Mouse (Mus musculus): ENCODE data around the gene Unc5c. TPM values are rescaled to one million over a fixed set of nuclear protein-coding genes. Genes with fewer than 3 reads are reported as not detected.

The Unc5c gene
- polyA plus RNA-seq, 1 experiment from 2014 or later = 9.1 TPM

DNA sequence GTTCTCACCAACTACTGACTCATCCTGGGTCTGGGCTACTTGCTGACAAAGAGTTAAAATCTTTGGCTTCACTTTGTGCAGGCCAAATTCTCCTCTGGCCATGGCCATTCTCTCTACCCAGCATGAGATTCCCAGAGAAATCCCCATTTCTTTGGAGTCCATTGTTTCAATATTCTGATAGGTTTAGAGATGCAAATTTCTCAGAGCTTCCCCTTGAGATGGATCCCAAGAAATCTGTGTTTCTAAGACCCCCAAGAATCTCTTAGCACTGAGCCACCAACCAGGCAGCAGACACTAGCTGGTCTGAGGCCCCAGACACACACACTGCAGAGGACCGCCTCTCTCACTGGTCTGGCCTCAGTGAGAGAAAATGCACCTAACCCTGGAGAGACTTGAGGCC, 384.2 kb downstream of the Unc5c start:
- ATAC-seq (ENCODE audit: insufficient read depth, low FRiP score, low read depth) = no peak
- H3K4me1 ChIP-seq = no peaks in the 10 kb centered on the region
- no peak overlapping the region for H3K4me2 ChIP-seq
- H3K36me3 ChIP-seq = no peaks in the 10 kb centered on the region
- H3K27me3 ChIP-seq (replicated peaks) = no peaks in the 10 kb centered on the region
- no peak overlapping the region for H3K4me3 ChIP-seq (replicated peaks)
- 81% methylated on average over 1 of the region's 1 CpGs for WGBS
- H3K27ac ChIP-seq = no peak overlapping the region
- no peaks in the 10 kb centered on the region for H3K9me3 ChIP-seq
- no peak overlapping the region for H3K9ac ChIP-seq

DNA sequence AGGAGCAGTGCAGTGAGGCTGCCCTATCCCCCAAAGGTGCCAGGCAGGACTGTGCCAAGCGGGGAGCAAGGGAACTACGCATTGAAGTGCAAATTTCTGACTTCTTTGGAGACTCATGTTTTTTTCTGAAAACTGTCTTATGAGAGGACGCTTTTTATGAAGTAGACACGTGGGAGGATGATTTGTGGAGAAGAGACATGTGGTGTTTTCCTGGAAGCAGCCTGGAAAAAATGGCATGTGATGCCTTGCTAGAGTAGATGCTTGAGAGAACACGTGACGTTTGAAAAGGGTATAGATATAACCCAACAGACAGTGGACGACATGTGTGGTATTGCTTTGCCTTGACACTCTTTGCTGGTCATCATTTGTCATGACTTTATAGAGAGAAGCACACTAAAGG, 385.1 kb downstream of the Unc5c start:
- no peaks in the 10 kb centered on the region for H3K36me3 ChIP-seq
- H3K4me2 ChIP-seq = no peak overlapping the region
- 77% methylated on average over 7 of the region's 7 CpGs for WGBS
- H3K9ac ChIP-seq = no peak overlapping the region
- H3K27ac ChIP-seq = no peak overlapping the region
- no peaks in the 10 kb centered on the region for H3K4me1 ChIP-seq
- no peak for ATAC-seq (ENCODE audit: insufficient read depth, low FRiP score, low read depth)
- no peaks in the 10 kb centered on the region for H3K9me3 ChIP-seq
- no peaks in the 10 kb centered on the region for H3K27me3 ChIP-seq (replicated peaks)
- H3K4me3 ChIP-seq (replicated peaks) = no peak overlapping the region

DNA sequence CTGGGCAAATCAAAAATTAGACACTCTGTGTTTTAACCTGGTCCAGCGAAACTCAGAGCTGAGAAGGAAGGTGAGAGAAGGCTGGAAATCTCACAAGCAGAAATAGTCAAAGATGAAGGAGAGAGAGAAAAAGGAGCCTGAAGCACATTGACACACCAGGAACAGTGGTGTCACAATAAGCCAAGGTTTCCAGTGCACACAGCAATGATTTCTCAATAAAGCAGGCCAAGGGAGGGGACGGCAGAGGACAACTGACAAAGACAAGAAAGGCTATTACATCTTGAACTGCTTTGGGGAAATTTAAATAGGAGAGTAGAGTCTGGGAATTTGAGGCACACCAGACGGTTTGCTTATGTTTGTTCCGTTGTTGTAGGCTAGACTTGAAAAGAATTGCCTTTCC, 389.3 kb downstream of the Unc5c start:
- no peak for ATAC-seq (ENCODE audit: insufficient read depth, low FRiP score, low read depth)
- WGBS = 83% methylated on average over 4 of the region's 4 CpGs
- H3K27me3 ChIP-seq (replicated peaks) = no peaks in the 10 kb centered on the region

DNA sequence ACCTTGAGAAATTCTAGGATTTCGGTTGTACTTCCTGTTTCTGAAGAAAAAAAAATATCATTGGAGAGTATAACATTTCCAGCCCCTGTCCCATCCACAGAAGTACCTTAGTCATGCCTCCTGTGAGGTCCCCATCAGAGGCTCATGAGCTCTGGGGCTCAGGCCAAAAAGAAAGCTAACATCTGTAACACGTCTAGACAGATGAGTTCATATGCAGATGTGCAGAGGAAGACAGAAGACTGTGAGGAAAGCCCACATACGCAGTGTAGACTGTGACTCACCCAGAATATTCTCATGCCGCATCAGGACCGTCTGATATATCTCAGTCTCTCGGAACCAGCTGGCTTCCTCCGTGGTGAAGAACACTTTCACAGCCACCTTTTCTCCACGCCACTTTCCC, 392.1 kb downstream of the Unc5c start:
- H3K4me1 ChIP-seq = no peaks in the 10 kb centered on the region
- no peak overlapping the region for H3K9ac ChIP-seq
- no peaks in the 10 kb centered on the region for H3K27me3 ChIP-seq (replicated peaks)
- no peak for ATAC-seq (ENCODE audit: insufficient read depth, low FRiP score, low read depth)
- H3K4me2 ChIP-seq = no peak overlapping the region
- H3K36me3 ChIP-seq = no peaks in the 10 kb centered on the region
- H3K4me3 ChIP-seq (replicated peaks) = no peak overlapping the region
- H3K9me3 ChIP-seq = no peaks in the 10 kb centered on the region
- no peak overlapping the region for H3K27ac ChIP-seq
- WGBS = 77% methylated on average over 8 of the region's 8 CpGs

More for the DNA sequence above, 389.3 kb downstream of the Unc5c start:
- no peak overlapping the region for H3K4me3 ChIP-seq (replicated peaks)
- no peaks in the 10 kb centered on the region for H3K4me1 ChIP-seq
- no peak overlapping the region for H3K9ac ChIP-seq
- no peaks in the 10 kb centered on the region for H3K36me3 ChIP-seq
- no peak overlapping the region for H3K27ac ChIP-seq
- H3K4me2 ChIP-seq = no peak overlapping the region
- no peaks in the 10 kb centered on the region for H3K9me3 ChIP-seq

DNA sequence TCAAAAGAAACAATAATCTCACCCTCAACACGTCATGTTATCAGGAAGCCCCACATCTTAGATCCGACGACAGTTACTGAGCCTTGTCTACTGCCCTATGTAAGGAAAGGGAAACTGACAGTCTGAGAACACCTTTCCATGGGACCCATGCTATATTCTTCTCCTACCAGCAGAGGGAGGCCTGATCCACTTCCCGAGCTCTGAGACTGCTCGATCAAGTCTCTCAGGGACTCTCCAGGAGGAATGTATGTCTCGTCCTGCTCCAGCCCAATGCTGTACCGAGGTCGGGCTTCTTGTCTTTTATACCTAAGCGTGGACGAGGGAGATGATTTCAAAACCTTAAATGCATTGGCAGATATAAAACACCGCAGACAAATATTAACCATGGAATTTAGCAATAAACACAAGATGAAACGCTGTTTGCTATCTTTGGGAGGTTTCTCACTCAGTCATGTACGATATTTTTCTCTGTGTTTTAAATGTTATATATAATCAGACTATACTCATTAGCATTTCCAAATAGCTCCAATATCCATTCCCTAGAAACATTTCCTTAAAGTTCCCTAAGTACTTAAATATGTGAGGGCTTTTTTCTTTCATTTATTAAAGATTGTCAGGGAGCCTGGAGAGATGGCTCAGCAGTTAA, 397.9 kb downstream of the Unc5c start:
- 19% methylated on average over 13 of the region's 13 CpGs for WGBS
- Histone ChIP-seq H3K27me3 (replicated peaks) (no peaks in the 10 kb centered on the region), H3K4me2 (peak overlapping the region; percentile 29; the same call in 1 of the 2 replicates), H3K36me3 (no peaks in the 10 kb centered on the region), H3K4me3 (replicated peaks) (no peak overlapping the region), H3K27ac (no peak overlapping the region), H3K9ac (no peak overlapping the region), H3K9me3 (no peaks in the 10 kb centered on the region), H3K4me1 (no peaks in the 10 kb centered on the region)
- ATAC-seq (ENCODE audit: insufficient read depth, low FRiP score, low read depth) = peak; percentile 56; the same call in 1 of the 2 replicates

DNA sequence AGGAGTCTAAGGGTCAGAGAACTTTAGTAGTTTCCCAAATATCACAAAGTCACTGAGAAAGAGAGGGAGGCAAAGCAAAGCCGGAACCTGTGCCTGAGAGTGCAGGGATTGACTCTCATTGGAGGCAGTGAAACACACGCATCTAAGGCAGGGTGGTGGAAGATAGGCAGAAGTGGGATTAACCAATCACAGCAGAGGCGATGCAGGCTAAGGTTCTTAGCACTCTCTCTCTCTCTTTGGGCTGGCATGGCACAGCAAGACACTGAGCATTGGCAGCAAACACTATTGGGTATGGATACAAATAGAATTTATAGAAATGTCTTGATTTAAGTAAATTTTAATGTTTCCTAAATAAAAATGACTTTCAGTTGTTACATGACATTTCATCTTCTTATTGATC, 406.8 kb downstream of the Unc5c start:
- Histone ChIP-seq H3K27me3 (replicated peaks) (no peaks in the 10 kb centered on the region), H3K9ac (no peak overlapping the region), H3K9me3 (no peaks in the 10 kb centered on the region), H3K27ac (no peak overlapping the region), H3K4me1 (no peaks in the 10 kb centered on the region), H3K4me2 (no peak overlapping the region), H3K4me3 (replicated peaks) (no peak overlapping the region), H3K36me3 (no peaks in the 10 kb centered on the region)
- WGBS = 78% methylated on average over 3 of the region's 3 CpGs
- ATAC-seq (ENCODE audit: insufficient read depth, low FRiP score, low read depth) = no peak

DNA sequence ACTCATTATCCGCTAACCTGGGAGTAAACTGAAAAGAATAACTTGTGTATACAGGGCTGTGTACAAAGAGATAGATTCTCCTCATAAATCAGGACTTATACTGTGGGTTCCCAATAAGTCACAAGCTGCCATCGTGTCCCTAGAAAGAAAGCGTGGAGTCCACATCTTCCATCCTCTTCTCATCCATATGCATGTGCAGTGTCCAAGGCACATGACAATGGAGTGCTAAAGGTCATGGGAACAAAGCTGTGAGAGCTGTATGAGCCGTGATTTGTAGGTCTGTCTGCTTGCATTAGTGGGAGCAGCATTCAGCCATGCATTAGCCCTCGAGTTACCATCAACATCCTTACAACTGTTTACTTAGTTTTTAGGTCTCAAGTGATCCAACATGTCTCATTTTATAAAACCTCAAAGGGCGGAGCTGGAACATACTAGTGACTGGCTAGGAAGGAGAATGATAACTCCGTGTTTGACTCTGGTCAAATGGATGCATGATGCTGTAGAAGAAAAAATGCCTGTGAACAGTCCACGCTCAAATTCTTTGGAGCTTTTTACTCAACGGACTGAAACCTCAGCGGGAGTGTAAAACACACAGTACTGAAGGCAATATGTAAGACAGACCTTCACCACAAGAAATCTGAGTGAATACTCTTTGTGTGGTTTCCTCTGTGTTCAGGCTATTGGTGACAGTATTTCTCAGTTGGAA, 407.5 kb downstream of the Unc5c start:
- Histone ChIP-seq H3K4me1 (no peaks in the 10 kb centered on the region), H3K4me2 (no peak overlapping the region), H3K9ac (no peak overlapping the region), H3K27ac (no peak overlapping the region), H3K9me3 (no peaks in the 10 kb centered on the region), H3K4me3 (replicated peaks) (no peak overlapping the region), H3K36me3 (no peaks in the 10 kb centered on the region), H3K27me3 (replicated peaks) (no peaks in the 10 kb centered on the region)
- WGBS = 74% methylated on average over 10 of the region's 10 CpGs
- no peak for ATAC-seq (ENCODE audit: insufficient read depth, low FRiP score, low read depth)

DNA sequence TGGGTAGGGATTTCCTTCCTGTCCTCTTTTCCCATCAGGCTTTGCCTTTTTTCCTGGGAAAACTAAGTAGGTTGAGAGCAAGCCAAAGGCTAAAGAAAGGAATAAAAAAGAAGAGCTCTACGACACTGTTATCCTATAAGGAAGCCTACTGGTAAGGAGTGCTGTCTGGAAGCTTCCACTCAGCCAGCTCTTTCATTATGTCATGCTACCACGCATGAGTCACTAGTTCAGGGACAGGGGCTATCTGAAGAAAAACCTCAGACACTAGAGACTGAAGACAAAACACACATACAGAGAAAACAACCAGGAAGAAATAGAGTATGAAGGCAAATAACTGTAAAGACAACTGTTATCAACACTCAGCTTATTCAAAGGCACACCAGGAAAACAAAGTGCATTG, 417.5 kb downstream of the Unc5c start:
- Histone ChIP-seq H3K4me1 (no peaks in the 10 kb centered on the region), H3K27me3 (replicated peaks) (no peaks in the 10 kb centered on the region), H3K9ac (no peak overlapping the region), H3K9me3 (no peaks in the 10 kb centered on the region), H3K4me3 (replicated peaks) (no peak overlapping the region), H3K27ac (no peak overlapping the region), H3K4me2 (no peak overlapping the region), H3K36me3 (no peaks in the 10 kb centered on the region)
- 75% methylated on average over 2 of the region's 2 CpGs for WGBS
- no peak for ATAC-seq (ENCODE audit: insufficient read depth, low FRiP score, low read depth)

DNA sequence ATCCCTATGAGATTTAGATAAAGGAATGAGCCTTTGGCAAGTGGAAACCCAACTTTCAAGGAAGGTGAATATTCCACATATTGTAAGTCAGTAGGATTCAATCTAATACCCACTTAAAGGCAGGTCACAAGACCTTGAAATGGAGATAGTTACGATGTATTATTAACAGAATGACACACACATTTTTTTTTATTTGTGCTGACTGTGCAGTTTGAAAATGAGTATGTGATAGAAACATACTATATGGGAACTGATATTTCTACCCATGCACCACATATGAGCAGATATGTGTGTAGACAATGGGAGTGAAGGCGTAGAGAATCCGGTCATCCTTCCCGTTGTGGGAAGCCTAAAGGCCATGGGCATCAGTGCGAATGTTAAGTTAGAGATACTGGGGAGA, 419.2 kb downstream of the Unc5c start:
- H3K9ac ChIP-seq = no peak overlapping the region
- 94% methylated on average over 5 of the region's 5 CpGs for WGBS
- no peaks in the 10 kb centered on the region for H3K4me1 ChIP-seq
- no peak overlapping the region for H3K4me3 ChIP-seq (replicated peaks)
- no peaks in the 10 kb centered on the region for H3K27me3 ChIP-seq (replicated peaks)
- H3K36me3 ChIP-seq = no peaks in the 10 kb centered on the region
- H3K9me3 ChIP-seq = no peaks in the 10 kb centered on the region
- H3K4me2 ChIP-seq = no peak overlapping the region
- no peak for ATAC-seq (ENCODE audit: insufficient read depth, low FRiP score, low read depth)
- H3K27ac ChIP-seq = no peak overlapping the region
